Mouse (Mus musculus): ENCODE measurements around the gene Ube2v1.

DNA sequence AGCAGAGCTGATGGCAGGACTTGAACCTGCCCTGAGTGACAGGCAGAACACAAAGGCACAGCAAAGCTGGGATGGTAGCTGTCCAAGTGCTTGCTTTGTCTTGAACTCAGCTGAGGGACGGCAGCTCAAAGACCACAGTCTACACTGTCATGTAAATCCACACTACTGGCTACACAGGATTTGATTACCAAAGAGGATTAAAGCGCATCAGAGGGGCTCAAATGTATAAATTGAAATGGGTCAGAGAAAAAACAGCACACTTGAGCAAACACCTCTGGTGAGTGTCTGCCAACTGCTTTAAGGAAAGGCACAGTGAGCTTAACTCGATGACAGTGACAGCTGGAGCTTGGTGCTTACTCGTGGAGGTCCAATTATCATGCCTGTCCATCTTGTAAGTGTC is 14.4 kb downstream of the Ube2v1 start:
- TF ChIP-seq CTCF (IDR thresholded peaks at IDR 0.05; ENCODE audit: control insufficient read depth, insufficient read depth, insufficient read length): no peak
- no peak for TF ChIP-seq MAX (IDR thresholded peaks at IDR 0.05)
- no peak for TF ChIP-seq FOSL1 (IDR thresholded peaks at IDR 0.05; ENCODE audit: insufficient read depth, low read length, poor library complexity, severe bottlenecking)

Measured in C2C12 (cell line).